Mouse (Mus musculus) cortical plate, adult 2 months (tissue): Measurements from ENCODE around the gene Pias3. TPM values are rescaled to one million over a fixed set of nuclear protein-coding genes. Genes with fewer than 3 reads are reported as not detected.
A peak's percentile ranks its signal among the peaks of the same experiment; 100 is the strongest.
"Not testable (repeated sequence)": the region's sequence is repeated elsewhere in the genome, so short reads cannot be mapped to it uniquely, and the experiment has no call there.

Experiments
- H3K27ac ChIP-seq: fragments of 200-500 bp; 2 replicates; pipeline ENCODE4 v1.5.1; 2012; ENCODE audit warnings: low read length, control low read depth, inconsistent platforms; ENCODE audit not compliant: insufficient read depth
- H3K4me1 ChIP-seq: fragments of 200-500 bp; 2 replicates; pipeline ENCODE4 v1.6.1; 2011; ENCODE audit warnings: low read length; ENCODE audit not compliant: control insufficient read depth, insufficient read depth
- H3K4me3 ChIP-seq: fragments of 200-500 bp; 2 replicates; pipeline ENCODE4 v1.5.1; 2011; ENCODE audit warnings: mild to moderate bottlenecking, low read length, control low read depth; ENCODE audit not compliant: insufficient read depth
- CTCF ChIP-seq: fragments of 200-500 bp; IDR thresholded peaks from 2 replicates; pipeline ENCODE4 v1.5.1; 2011; ENCODE audit warnings: mild to moderate bottlenecking, control low read depth, low read length; ENCODE audit not compliant: insufficient read depth; ENCODE audit errors: extremely low read depth
- POLR2A ChIP-seq: fragments of 200-500 bp; IDR thresholded peaks from 2 replicates; pipeline ENCODE4 v1.6.1; 2011; ENCODE audit warnings: mild to moderate bottlenecking, low read length, control low read depth; ENCODE audit not compliant: insufficient read depth; ENCODE audit errors: extremely low read depth
- polyA plus RNA-seq: library from polyadenylated mRNA; depleted of rRNA; stranded (reverse); fragments of >200 nt; gene quantifications from 2 replicates; pipeline ENCODE4 v1.2.3, GENCODE M21; 2012

Pias3 gene
- polyA plus RNA-seq, 1 experiment = 24.6 TPM

DNA sequence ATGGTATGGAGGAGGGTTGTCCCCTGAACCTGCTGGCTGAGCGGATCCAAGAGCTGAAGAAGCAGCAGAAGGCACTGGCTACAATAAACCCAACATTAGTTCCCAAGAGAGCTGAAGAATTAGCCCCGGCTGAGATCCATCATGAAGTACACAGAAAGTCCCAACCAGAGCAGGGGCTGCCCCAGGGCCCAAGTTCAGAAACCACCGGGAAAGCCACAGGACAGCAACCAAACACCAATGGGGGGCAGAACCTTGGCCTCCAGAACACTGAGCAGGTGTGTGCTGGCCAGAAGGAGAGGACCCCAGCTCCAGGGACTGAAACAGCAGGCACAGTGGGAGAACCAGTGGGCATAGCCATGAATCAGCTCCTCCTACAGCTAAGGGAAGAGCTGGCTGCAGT is 12.7 kb upstream of the Pias3 start:
- no peak for TF ChIP-seq POLR2A
- no peak overlapping the region for H3K27ac ChIP-seq
- H3K4me3 ChIP-seq = no peak overlapping the region
- H3K4me1 ChIP-seq = no peaks in the 10 kb centered on the region; the same call in 1 of the 2 replicates

DNA sequence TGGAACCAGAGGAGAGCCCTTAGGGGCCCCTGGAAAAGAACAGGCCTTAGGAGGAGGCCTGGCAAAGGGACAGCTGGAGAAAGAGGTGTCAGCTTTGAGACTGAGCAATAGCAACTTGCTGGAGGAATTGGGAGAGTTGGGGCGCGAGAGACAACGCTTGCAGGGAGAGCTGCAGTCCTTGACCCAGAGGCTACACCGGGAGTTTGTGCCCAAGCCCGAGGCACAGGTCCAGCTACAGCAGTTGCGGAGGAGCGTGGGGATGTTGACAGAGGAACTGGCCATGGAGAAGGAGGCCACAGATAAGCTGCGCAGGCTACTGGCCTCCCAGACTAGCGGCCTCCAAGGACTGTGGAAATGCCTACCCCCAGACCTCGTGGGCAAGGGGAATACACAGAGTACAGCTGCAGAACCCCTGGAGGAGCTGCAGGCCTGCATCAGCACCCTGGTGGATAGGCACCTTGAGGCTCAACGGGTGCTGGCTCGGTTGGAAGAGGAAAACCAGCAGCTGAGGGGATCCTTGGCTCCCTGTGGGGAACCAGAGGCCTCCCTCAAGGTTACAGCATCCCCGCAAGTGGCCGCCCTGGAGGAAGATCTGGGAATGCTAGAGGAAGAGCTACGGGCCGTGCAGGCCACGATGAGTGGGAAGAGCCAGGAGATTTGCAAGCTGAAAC is 11.9 kb upstream of the Pias3 start:
- Histone ChIP-seq H3K4me1 (no peaks in the 10 kb centered on the region), H3K4me3 (no peak overlapping the region), H3K27ac (no peak overlapping the region)
- no peak for TF ChIP-seq POLR2A
- TF ChIP-seq CTCF = no peak

DNA sequence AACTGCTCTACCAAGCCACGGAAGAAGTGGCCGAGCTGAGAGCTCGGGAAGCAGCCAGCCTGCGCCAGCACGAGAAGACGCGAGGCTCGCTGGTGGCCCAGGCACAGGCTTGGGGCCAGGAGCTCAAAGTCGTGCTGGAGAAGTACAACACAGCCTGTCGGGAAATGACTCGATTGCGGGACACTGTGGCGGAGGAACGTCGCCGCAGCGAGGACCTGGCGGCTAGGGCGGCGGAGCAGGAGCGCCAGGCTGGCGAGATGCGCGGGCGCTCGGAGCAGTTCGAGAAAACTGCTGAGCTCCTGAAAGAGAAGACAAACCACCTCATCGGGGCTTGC is 11.4 kb upstream of the Pias3 start:
- Histone ChIP-seq H3K27ac (no peak overlapping the region), H3K4me1 (no peaks in the 10 kb centered on the region), H3K4me3 (no peak overlapping the region)
- TF ChIP-seq CTCF = no peak
- no peak for TF ChIP-seq POLR2A

DNA sequence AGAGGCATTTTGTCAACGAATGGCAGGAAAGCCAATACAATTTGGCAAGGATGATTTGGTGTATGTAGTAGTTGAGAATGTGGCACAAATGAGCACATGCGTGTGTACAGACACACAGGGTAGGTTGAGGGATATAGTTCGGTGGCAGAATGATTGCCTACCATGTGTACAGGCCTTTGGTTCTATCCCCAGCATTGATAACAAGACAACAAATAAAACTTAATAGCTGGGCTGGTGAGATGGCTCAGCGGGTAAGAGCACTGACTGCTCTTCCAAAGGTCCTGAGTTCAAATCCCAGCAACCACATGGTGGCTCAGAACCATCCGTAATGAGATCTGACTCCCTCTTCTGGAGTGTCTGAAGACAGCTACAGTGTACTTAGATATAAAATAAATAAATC is 10.1 kb upstream of the Pias3 start:
- not testable (repeated sequence) for H3K4me1 ChIP-seq, H3K4me3 ChIP-seq, H3K27ac ChIP-seq

DNA sequence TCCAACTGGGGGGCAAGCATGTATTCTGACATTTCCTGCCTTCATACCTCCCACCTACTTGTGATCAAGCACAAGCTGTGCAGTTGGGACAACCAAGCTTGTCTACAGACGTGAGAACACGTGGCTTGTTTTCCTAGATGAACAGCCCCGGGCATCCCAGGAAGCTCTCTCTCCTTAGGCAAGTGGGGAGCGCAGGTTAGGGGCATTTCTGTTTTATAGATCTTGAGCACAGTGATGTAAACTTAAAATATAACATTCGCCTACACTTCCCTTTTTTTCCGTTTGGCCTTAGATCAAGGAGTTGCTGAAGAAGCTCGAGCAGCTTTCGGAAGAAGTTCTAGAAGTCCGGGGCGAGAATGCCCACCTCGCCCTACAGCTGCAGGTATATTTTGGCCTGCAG is 7.3 kb upstream of the Pias3 start:
- no peaks in the 10 kb centered on the region for H3K4me1 ChIP-seq
- no peak overlapping the region for H3K27ac ChIP-seq
- TF ChIP-seq CTCF (no peak), POLR2A (no peak)
- peak overlapping the region; percentile 15; the same call in 1 of the 2 replicates for H3K4me3 ChIP-seq

DNA sequence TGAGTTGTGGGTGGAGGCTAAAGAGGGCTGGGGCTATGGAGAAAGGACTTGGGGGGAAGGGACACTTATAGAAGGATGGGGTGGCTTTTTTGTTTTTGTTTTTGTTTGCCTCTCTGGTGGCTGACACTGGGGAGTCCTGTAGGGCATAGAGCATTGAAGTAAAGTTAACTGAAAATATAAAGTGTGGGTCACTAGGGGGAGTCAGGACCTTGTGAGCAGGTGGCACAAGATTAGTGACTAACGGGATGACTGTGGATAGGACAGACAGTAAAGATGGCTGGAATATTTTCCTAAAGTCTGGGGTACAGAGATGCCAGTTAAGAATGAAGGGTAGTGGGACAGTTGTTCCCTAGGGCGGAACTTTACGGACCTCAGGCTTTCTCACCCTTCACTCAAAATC is 5.9 kb upstream of the Pias3 start:
- Histone ChIP-seq H3K27ac (no peak overlapping the region), H3K4me3 (no peak overlapping the region), H3K4me1 (no peaks in the 10 kb centered on the region)
- TF ChIP-seq CTCF (no peak), POLR2A (no peak)

DNA sequence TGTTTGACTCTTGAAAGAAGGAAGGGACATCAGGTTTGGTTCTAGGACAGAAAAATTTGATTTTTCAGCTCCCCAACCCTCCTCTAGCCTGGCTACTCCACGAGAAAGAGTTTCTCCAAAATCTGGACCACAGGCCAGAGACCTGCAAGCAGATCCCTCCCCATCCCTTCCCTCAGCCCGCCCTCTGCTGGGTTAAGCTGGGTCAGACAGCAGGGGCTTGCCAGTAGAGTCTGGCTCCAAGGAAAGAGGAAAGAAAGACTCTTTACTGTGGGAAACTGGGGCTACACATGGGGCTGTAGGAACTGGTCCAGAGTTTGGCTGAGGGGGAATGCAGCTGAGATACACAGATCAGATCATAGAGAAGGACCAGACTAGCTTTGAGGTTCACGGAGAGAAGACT is 3.7 kb upstream of the Pias3 start:
- Histone ChIP-seq H3K27ac (no peak overlapping the region; the same call in 1 of the 2 replicates), H3K4me3 (no peak overlapping the region), H3K4me1 (no peaks in the 10 kb centered on the region)
- TF ChIP-seq POLR2A (no peak), CTCF (no peak)

DNA sequence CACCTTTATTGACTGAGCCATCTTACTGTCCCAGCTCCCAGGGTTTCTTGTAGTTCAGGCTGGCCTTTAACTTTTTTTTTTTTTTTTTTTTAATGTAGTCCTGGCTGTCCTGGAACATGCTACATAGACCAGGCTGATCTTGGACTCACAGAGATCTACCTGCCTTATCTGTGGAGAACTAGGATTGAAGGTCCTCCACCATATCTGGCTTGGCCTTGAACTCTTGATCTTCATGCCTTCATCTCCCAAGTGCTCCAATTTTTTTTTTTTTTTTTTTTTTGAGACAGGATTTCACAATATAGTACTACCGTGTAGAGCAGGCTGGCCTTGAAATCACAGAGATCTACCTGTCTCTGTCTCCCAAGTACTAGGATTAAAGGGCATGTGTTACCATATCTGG is 2.6 kb upstream of the Pias3 start:
- no peak for TF ChIP-seq CTCF
- TF ChIP-seq POLR2A = no peak
- no peaks in the 10 kb centered on the region for H3K4me1 ChIP-seq
- H3K27ac ChIP-seq = no peak overlapping the region
- no peak overlapping the region for H3K4me3 ChIP-seq

DNA sequence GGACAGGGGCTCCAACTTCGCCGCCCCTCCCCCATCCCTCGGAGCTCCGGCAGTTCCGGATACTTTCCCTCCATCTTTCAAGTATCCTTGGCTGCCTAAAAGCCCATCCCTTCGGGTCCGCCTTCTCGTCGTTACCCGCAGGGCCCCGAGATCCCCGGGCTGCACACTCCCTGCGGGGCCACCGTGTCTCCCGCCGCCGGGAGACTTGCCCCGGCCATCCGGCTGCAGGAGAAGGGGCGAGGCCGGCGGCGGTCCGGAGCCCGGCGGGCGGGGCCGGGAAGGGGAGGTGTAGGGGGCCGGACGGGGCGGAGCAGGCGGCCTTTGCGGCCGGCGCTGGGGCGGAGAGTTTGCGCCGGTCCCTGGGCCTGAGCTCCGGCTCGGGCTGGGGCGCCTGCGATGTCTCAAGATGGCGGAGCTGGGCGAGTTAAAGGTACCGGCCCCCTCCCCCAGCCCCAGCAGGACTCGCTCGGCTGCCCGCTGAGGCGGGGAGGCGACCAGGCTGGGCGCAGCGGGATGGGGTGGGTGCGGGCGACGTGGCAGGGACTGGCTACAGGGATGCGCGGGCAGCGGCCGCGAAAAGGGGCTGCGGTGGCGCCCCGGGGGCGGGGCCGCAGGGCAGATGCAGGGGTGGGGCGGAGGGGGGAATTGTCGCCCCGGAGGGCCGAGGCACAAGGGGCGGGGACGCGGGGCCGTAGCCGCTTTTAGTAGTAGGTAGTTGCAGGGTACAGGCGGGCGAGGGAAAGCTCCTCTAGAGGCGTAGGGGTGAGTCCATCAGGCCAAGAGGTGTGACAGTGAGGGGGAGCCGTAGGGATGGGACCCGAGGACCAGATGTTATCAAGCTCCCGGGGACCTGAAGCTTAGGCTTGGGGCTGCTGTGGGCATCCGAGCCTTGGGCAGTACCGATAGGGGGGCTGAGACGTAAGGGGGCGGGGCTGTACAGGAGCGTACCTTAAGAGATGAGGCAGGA is 865 bp downstream of the Pias3 start:
- H3K4me1 ChIP-seq = no peaks in the 10 kb centered on the region
- peak overlapping the region; percentile 86 for H3K4me3 ChIP-seq
- H3K27ac ChIP-seq = peak overlapping the region; percentile 76; the same call in 1 of the 2 replicates
- TF ChIP-seq CTCF (no peak), POLR2A (no peak)

DNA sequence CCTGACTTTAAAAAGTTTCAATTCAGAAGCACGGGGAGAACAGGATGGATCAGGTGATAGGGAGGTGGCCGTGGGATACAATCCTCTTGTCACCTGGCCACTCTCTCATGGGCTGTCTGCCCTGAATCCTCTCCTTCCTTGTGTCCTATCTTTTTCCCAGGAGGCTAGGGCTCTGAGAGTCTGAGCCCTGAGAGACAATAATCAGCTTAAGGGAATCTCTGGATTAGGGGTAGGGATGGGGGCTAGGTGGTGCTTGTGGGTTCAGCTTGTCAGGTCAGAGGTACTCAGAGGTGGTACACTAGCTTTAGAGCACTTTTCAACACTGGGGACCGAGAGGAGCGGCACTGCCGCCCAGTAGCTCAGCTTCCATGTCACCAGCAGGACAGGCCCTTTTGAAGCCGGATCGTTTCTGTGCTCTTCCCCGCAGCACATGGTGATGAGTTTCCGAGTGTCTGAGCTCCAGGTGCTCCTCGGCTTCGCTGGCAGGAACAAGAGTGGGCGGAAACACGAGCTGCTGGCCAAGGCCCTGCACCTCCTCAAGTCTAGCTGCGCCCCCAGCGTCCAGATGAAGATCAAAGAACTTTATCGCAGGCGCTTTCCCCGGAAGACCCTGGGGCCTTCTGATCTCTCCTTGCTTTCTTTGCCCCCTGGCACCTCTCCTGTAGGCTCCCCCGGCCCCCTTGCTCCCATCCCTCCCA is 3.0 kb downstream of the Pias3 start:
- Histone ChIP-seq H3K27ac (no peak overlapping the region), H3K4me3 (no peak overlapping the region), H3K4me1 (no peaks in the 10 kb centered on the region)
- TF ChIP-seq POLR2A (no peak), CTCF (no peak)
